Mouse (Mus musculus) kidney, adult 2 months (tissue): ENCODE measurements around the gene Icmt. TPM values are rescaled to one million over a fixed set of nuclear protein-coding genes. Genes with fewer than 3 reads are reported as not detected.

ENCODE experiments used
- DNase-seq: peaks from one replicate; pipeline ENCODE4 v3.0.0; 2021
- H3K27ac ChIP-seq: fragments of 200-500 bp; 2 replicates; pipeline ENCODE4 v1.5.1; 2012; ENCODE audit warnings: low read depth, low read length, control low read depth, inconsistent platforms; ENCODE audit not compliant: insufficient read depth
- H3K27me3 ChIP-seq: fragments of 200-500 bp; replicated peaks from 2 replicates; pipeline ENCODE4 v1.6.1; 2012; ENCODE audit warnings: mild to moderate bottlenecking, moderate library complexity, low read length, inconsistent platforms; ENCODE audit not compliant: control insufficient read depth, insufficient read depth
- H3K36me3 ChIP-seq: fragments of 200-500 bp; 2 replicates; pipeline ENCODE4 v1.6.1; 2012; ENCODE audit warnings: mild to moderate bottlenecking, moderate library complexity, low read length, inconsistent platforms; ENCODE audit not compliant: control insufficient read depth, insufficient read depth
- H3K4me1 ChIP-seq: fragments of 200-500 bp; 2 replicates; pipeline ENCODE4 v1.6.1; 2011; ENCODE audit warnings: low read length; ENCODE audit not compliant: control insufficient read depth, insufficient read depth
- H3K4me3 ChIP-seq: fragments of 200-500 bp; 2 replicates; pipeline ENCODE4 v1.5.1; 2011; ENCODE audit warnings: mild to moderate bottlenecking, low read depth, low read length, control low read depth; ENCODE audit not compliant: insufficient read depth
- CTCF ChIP-seq: fragments of 200-500 bp; conservative IDR thresholded peaks from 2 replicates; pipeline ENCODE4 v1.5.1; 2011; ENCODE audit warnings: low read depth, mild to moderate bottlenecking, control low read depth, low read length, moderate library complexity, mixed read lengths; ENCODE audit not compliant: insufficient read depth, insufficient read length
- POLR2A ChIP-seq: fragments of 200-500 bp; IDR thresholded peaks from one replicate; pipeline ENCODE4 v1.6.1; 2011; ENCODE audit warnings: low read depth, low read length, control low read depth
- WGBS: fragments of 180-500 bp; shearing (Covaris S2); methylation state at CpG from one replicate; pipeline ENCODE4 v1.1.7; 2018; 5-methylcytosine and 5-hydroxymethylcytosine counted together
- polyA plus RNA-seq: library from polyadenylated mRNA; depleted of rRNA; stranded (reverse); fragments of >200 nt; gene quantifications from 2 replicates; pipeline ENCODE4 v1.2.3, GENCODE M21; 2012

The Icmt gene
- polyA plus RNA-seq, 1 experiment: 31.2 TPM

GRCm38 (mm10) chr4:152340584-152341284 is 43.7 kb downstream of the Icmt start:
- H3K4me3 ChIP-seq: no peak overlapping the region
- WGBS: 43% methylated on average over 15 of the region's 15 CpGs

DNA sequence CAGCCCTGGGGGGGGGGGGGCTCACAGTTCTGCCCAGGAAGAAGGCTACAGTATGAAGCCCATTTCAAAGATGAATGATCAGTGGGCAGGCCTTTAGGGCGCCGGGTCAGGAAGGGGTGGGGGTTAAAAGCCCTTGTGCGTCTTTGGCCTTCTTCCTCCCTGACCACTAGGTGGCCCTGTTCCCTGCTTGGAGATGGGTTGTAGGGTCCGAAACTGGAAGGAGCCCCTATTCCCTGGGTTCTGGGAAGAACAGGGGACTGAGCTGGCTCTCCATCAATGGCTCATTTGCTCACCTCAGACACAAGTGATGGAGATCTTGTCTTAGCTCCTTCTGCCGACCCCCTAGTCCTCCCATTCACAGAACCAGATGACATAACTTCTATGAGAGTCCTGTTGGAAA is 46.3 kb downstream of the Icmt start:
- TF ChIP-seq CTCF: peak; percentile 54
- no peak for TF ChIP-seq POLR2A
- H3K27ac ChIP-seq: no peak overlapping the region
- 14% methylated on average over 5 of the region's 5 CpGs for WGBS
- H3K36me3 ChIP-seq: no peaks in the 10 kb centered on the region
- DNase-seq: peak; percentile 20
- no peaks in the 10 kb centered on the region for H3K4me1 ChIP-seq
- peaks cover 3% of the 10 kb centered on the region; the same call in 1 of the 2 replicates for H3K27me3 ChIP-seq
- no peak overlapping the region for H3K4me3 ChIP-seq

More at GRCm38 (mm10) chr4:152340584-152341284, 43.7 kb downstream of the Icmt start:
- no peak for DNase-seq
- H3K36me3 ChIP-seq: no peaks in the 10 kb centered on the region
- H3K27me3 ChIP-seq: peaks cover 4% of the 10 kb centered on the region; the same call in 1 of the 2 replicates
- TF ChIP-seq CTCF (no peak), POLR2A (no peak)
- no peaks in the 10 kb centered on the region for H3K4me1 ChIP-seq
- H3K27ac ChIP-seq: no peak overlapping the region

DNA sequence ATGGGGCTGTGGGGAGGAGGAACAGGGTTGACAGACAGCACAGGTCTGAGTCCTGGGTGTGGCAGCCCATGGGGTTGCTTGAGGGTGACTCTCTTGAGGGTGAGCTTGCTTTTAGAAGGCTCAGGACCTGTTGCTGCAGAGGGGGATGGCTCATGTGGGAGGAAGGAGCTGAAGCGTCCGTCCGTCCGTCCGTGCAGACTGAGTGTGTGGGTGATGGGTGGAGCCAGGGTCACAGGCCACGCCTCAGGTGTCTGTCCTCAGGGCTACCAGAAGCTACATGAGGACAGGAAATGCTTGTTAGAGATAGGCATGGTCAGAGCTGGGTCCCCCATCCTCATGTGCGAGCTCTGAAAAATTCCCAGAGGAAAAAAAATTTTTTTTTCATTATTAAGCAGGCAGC is 47.6 kb downstream of the Icmt start:
- Histone ChIP-seq H3K4me3 (no peak overlapping the region), H3K36me3 (no peaks in the 10 kb centered on the region), H3K27me3 (no peaks in the 10 kb centered on the region), H3K27ac (no peak overlapping the region), H3K4me1 (no peaks in the 10 kb centered on the region)
- TF ChIP-seq POLR2A: no peak
- no peak for TF ChIP-seq CTCF
- DNase-seq: no peak
- 29% methylated on average over 7 of the region's 7 CpGs for WGBS

DNA sequence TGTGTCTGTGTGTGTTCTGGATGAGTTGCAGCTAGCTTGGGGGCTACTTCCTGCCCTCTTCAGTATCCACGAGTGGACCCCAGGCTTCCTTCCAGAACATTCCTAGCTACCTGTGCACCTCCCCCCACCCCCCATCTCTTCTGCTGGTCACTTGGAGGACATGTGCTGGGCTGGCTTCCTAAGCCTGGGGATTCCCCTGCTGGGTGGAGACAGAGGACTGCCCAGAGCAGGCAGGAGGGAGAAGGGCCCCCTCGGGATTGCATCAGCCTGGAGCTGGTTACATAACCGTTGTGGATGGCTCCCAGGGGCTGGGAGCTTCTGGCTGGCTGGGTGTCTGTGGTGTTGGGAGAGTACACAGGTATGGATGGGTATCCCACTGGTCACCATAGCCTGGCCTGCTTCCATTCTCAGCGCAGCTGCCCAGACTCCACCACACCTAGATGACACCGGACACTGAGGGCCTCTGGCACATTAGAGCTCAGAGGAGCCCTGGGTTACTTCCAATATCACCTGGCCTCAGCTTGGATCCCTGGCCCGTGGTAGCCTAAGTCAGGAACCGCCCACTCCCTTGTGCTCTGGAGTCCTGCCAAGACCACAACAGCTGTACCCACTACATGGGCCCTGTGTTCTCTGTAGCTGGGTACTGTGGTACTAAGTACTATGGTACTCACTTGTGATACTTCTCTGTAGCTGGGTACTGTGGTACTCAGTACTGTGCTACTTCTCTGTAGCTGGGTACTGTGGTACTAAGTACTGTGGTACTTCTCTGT is 48.3 kb downstream of the Icmt start:
- no peaks in the 10 kb centered on the region for H3K36me3 ChIP-seq
- H3K4me1 ChIP-seq: no peaks in the 10 kb centered on the region
- TF ChIP-seq CTCF: no peak
- H3K27ac ChIP-seq: no peak overlapping the region
- no peaks in the 10 kb centered on the region for H3K27me3 ChIP-seq
- peak; percentile 22 for DNase-seq
- H3K4me3 ChIP-seq: no peak overlapping the region
- WGBS: 38% methylated on average over 7 of the region's 7 CpGs

DNA sequence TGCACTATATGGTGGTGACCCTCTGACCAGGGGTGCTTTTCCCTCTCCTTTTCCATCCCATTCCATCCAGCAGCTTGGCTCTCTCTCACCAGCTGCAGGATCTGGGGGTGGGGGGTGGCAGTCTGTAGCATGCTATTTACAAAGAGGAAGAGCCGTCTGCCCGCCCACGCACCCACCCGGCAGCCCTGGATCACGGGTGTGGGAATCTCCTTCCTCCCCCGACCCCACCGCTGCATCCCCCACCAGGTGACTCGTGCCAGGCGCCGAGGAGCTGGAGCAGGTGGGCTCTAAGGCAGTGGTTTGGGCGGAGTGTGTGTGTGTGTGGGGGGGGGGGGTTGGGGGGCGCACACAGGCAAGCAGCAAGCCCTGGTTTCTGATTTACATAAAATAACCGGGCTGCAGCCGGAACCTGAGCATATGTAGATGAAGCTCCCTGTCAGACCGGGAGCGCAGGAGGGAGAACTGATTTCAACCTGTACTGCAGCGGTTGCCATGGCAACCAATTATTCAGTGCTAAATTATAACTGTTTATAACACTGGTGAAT is 52.9 kb downstream of the Icmt start:
- TF ChIP-seq CTCF: no peak
- no peak for TF ChIP-seq POLR2A
- Histone ChIP-seq H3K4me3 (no peak overlapping the region), H3K27ac (no peak overlapping the region), H3K27me3 (no peaks in the 10 kb centered on the region), H3K36me3 (no peaks in the 10 kb centered on the region), H3K4me1 (no peaks in the 10 kb centered on the region)
- 3% methylated on average over 17 of the region's 17 CpGs for WGBS
- DNase-seq: no peak

DNA sequence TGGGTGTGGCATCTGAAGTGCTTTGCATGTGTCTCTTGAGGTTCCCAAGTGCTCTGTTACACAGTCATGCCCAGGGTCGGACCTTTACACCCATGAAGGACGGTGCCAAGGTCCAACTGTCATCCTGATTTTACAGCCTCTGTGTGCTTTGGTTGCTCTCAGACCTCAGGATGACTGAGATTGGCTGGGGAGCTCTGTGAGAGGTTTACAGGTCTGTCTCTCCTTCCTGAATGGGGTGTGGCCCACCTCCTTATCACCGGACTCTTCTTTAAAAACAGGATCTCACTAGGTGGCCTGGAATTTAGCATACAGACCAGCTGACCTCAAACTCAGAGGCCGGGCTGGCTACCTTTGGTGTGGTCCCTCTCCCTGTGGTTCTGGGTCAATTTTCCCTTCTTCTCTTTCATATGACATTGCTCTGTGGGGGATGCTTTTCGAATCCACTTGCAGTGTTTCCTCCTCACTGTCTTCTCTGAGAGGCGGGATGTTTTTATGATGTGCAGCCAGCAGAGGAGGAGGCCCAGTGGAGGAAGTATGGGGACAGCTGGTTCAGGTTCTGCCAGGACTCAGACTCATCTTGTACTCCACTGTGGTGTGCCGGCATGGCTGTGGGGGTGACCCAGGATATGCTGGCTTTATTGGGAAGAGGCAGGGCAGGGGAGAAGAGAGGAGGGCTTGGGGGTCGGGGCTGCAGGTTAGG is 53.8 kb downstream of the Icmt start:
- Histone ChIP-seq H3K36me3 (no peaks in the 10 kb centered on the region), H3K4me1 (no peaks in the 10 kb centered on the region), H3K4me3 (no peak overlapping the region), H3K27me3 (no peaks in the 10 kb centered on the region), H3K27ac (no peak overlapping the region)
- DNase-seq: no peak
- no peak for TF ChIP-seq POLR2A
- TF ChIP-seq CTCF: no peak
- 22% methylated on average over 8 of the region's 8 CpGs for WGBS
